Mouse (Mus musculus) embryo, embryonic 10 days (tissue): ENCODE data around the gene Map10.

Experiments used
- DNase-seq: peaks from one replicate; pipeline ENCODE4 v3.0.0-alpha.2; 2015; ENCODE audit warnings: low spot score

Gene Map10

GRCm38 (mm10) chr8:125718914-125719313 lies 49.3 kb downstream of the Map10 start:
- DNase-seq = no peak

DNA sequence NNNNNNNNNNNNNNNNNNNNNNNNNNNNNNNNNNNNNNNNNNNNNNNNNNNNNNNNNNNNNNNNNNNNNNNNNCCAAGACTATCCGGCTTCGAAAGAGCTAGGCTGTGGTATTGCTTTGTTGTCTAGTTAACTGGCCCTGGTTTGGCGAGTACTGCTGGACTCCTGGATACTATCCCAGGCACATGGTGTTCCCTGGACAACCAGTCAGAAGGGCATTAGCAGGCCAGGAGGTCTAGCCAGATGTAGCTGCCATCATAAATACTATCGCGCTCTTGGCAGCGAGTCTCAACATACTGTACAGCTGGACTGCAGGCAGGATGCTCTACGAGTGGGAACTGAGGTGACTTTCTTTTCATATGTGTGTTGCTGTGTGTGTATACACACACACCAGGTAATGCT lies 53.1 kb downstream of the Map10 start:
- DNase-seq = no peak
